Mouse (Mus musculus) layer of hippocampus, postnatal 10 days (tissue): ENCODE measurements around the gene Zrsr1. TPM values are rescaled to one million over a fixed set of nuclear protein-coding genes. Genes with fewer than 3 reads are reported as not detected.

Experiments
- DNase-seq, 2 experiments: peaks; one replicate each; pipeline ENCODE4 v3.0.0; 2021; ENCODE audit warnings: low spot score in 2 of 2
- total RNA-seq, 2 experiments: library from RNA; stranded (reverse); gene quantifications; 2 replicates each; pipeline ENCODE4 v1.2.3; 2021

Zrsr1 gene
- total RNA-seq, 2 experiments from 2014 or later, result 49.6 to 50.9 TPM

- DNase-seq, result peak; percentile 76 to 83
These were observed 36.5 kb downstream of the Zrsr1 start for GRCm38 (mm10) chr11:23008181-23008823.

- no peak for DNase-seq
These were observed 37.0 kb downstream of the Zrsr1 start for GRCm38 (mm10) chr11:23008824-23009200.

GRCm38 (mm10) chr11:23013096-23013495 lies 41.3 kb downstream of the Zrsr1 start:
- no peak for DNase-seq

GRCm38 (mm10) chr11:23013580-23014294 lies 41.9 kb downstream of the Zrsr1 start:
- no peak for DNase-seq

DNA sequence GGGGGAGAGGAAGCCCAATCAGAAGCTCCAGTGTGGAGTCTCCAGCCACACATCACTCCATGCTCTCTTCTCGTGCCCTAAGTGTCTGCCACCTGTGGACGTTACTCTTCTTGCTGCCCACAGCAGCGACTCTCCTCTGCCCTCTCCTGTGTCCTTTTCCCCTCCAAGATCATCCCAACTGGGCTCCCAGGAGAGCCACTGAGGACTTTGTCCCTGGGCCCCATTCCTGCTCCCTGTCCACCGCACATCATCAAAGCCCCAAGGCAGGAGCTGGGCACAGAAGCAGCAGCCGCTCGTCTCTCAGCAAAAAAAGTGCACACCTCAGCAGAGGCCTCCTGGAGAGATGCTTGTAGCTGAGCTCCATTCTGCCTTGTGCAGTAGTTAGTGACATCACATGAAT lies 43.2 kb downstream of the Zrsr1 start:
- no peak for DNase-seq

DNA sequence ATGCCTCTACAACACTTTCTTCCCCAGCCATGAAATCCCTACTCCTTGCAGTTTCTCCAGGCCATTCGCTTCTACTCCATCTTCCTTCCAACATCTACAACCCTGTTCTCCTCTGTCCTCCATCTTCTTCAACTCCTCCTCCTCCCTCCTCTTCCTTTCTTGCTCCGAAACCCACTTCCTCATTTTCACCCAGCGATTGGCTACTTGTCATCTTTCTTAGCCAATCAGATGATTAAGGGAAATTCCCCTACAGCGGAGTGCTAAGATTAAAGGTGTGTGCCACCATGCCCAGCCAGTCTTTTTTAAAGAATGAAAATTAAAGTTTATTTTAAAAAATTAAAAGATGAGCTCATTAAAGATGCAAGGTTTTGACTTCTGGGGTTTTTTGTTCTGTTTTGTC lies 46.1 kb downstream of the Zrsr1 start:
- no peak for DNase-seq

GRCm38 (mm10) chr11:23020116-23020770 lies 48.4 kb downstream of the Zrsr1 start:
- DNase-seq, result no peak

- no peak for DNase-seq
These were observed 49.0 kb downstream of the Zrsr1 start for GRCm38 (mm10) chr11:23020841-23021240.

GRCm38 (mm10) chr11:23023155-23023554 lies 51.4 kb downstream of the Zrsr1 start:
- DNase-seq, result no peak

GRCm38 (mm10) chr11:23024169-23024568 lies 52.4 kb downstream of the Zrsr1 start:
- DNase-seq, result no peak

Other genes starting within 250 kb of the Zrsr1 start
- gene B3gnt2, start 111.0 kb upstream of the Zrsr1 start, total RNA-seq, result 10 to 100 TPM; 13.1 to 13.9 TPM
- 1 to 10 TPM; 5.5 to 8.3 TPM for gene Gm28048, start 10.1 kb downstream of the Zrsr1 start, total RNA-seq
- 10 to 100 TPM; 58.9 to 72.5 TPM for gene Commd1, start 10.4 kb downstream of the Zrsr1 start, total RNA-seq
- gene Cct4, start 18.5 kb downstream of the Zrsr1 start, total RNA-seq, result 100 to 1,000 TPM; 139 to 143 TPM
- gene Fam161a, start 35.5 kb downstream of the Zrsr1 start, total RNA-seq, result 1 to 10 TPM; 5.7 to 6.1 TPM